Mouse (Mus musculus) liver, postnatal 0 days (tissue): ENCODE data around the gene Wwox. TPM values are rescaled to one million over a fixed set of nuclear protein-coding genes. Genes with fewer than 3 reads are reported as not detected.

Source experiments
- ATAC-seq: fragments of 200-750 bp; cut with Nextera tagmentation; 2 replicates; pipeline ENCODE4 v1.8.0; 2017; ENCODE audit warnings: mild to moderate bottlenecking, moderate library complexity
- DNase-seq: peaks from one replicate; pipeline ENCODE4 v3.0.0-alpha.2; 2016
- H3K27ac ChIP-seq: fragments of 300-500 bp; sonication (generic); 2 replicates; pipeline ENCODE4 v1.5.1; 2014; ENCODE audit warnings: antibody characterized with exemption, moderate library complexity, mild to moderate bottlenecking, low read depth
- H3K27me3 ChIP-seq: fragments of 300-500 bp; sonication (generic); 2 replicates; pipeline ENCODE4 v1.6.1; 2014; ENCODE audit warnings: low read length, control low read depth, mixed read lengths; ENCODE audit not compliant: insufficient read depth
- H3K36me3 ChIP-seq: fragments of 300-500 bp; sonication (generic); replicated peaks from 2 replicates; pipeline ENCODE4 v1.6.1; 2014; ENCODE audit warnings: mild to moderate bottlenecking, control low read depth, low read length, moderate library complexity, mixed read lengths; ENCODE audit not compliant: insufficient read depth
- H3K4me1 ChIP-seq: fragments of 300-500 bp; sonication (generic); 2 replicates; pipeline ENCODE4 v1.6.1; 2014; ENCODE audit warnings: antibody characterized with exemption, mild to moderate bottlenecking, control low read depth; ENCODE audit not compliant: insufficient read depth
- H3K4me2 ChIP-seq: fragments of 300-500 bp; sonication (generic); 2 replicates; pipeline ENCODE4 v1.6.1; 2014; ENCODE audit warnings: low read depth, mild to moderate bottlenecking, low read length, moderate library complexity, mixed read lengths
- H3K4me3 ChIP-seq: fragments of 300-500 bp; sonication (generic); 2 replicates; pipeline ENCODE4 v1.5.1; 2014; ENCODE audit warnings: low read depth, low read length
- H3K9ac ChIP-seq: fragments of 300-500 bp; sonication (generic); replicated peaks from 2 replicates; pipeline ENCODE4 v1.6.1; 2014; ENCODE audit warnings: mild to moderate bottlenecking, moderate library complexity
- H3K9me3 ChIP-seq: fragments of 300-500 bp; sonication (generic); 2 replicates; pipeline ENCODE4 v1.6.1; 2016; ENCODE audit warnings: mild to moderate bottlenecking, control low read depth, low read length, mixed read lengths
- CTCF ChIP-seq: sonication (generic); IDR thresholded peaks from 2 replicates; pipeline ENCODE4 v1.5.1; 2016; ENCODE audit warnings: antibody characterized with exemption, low read depth
- EP300 ChIP-seq: IDR thresholded peaks from 2 replicates; pipeline ENCODE4 v1.6.1; 2016; ENCODE audit warnings: antibody characterized with exemption, low read depth, mild to moderate bottlenecking
- WGBS: fragments of 180-500 bp; shearing (Covaris S2); extraction: QIAGEN DNeasy Blood & Tissue Kit; methylation state at CpG from one replicate; pipeline ENCODE4 v1.1.7; 2014; ENCODE audit not compliant: insufficient replicate concordance; 5-methylcytosine and 5-hydroxymethylcytosine counted together
- polyA plus RNA-seq: library from polyadenylated mRNA; unstranded; fragments of >200 nt; fragmentation: Nextera tagmentation; extraction: Ambion mirVana; gene quantifications from 2 replicates; pipeline ENCODE4 v1.2.1, GENCODE M21; 2015

The Wwox gene
- polyA plus RNA-seq, 1 experiment from 2014 or later = 3.9 TPM

- H3K4me3 ChIP-seq = no peak overlapping the region
- H3K4me2 ChIP-seq = peak overlapping the region; percentile 53
- TF ChIP-seq CTCF = no peak
- TF ChIP-seq EP300 = no peak
- no peaks in the 10 kb centered on the region for H3K9me3 ChIP-seq
- DNase-seq (no peak), ATAC-seq (no peak)
- H3K36me3 ChIP-seq = no peaks in the 10 kb centered on the region
- H3K27ac ChIP-seq = peak overlapping the region; percentile 69
- H3K9ac ChIP-seq = peak overlapping the region; percentile 2; the same call in 1 of the 2 replicates
- peaks cover 54% of the 10 kb centered on the region for H3K4me1 ChIP-seq
- 56% methylated on average over 4 of the region's 4 CpGs for WGBS
- H3K27me3 ChIP-seq = no peaks in the 10 kb centered on the region
Observed at GRCm38 (mm10) chr8:114879277-114879568, 439.8 kb downstream of the Wwox start.

GRCm38 (mm10) chr8:114879678-114880077 is 440.2 kb downstream of the Wwox start:
- no peaks in the 10 kb centered on the region for H3K9me3 ChIP-seq
- ATAC-seq (peak; percentile 84), DNase-seq (peak; percentile 31)
- peaks cover 54% of the 10 kb centered on the region for H3K4me1 ChIP-seq
- no peaks in the 10 kb centered on the region for H3K36me3 ChIP-seq
- WGBS = 39% methylated on average over 2 of the region's 2 CpGs
- H3K4me3 ChIP-seq = no peak overlapping the region
- H3K27me3 ChIP-seq = no peaks in the 10 kb centered on the region
- H3K27ac ChIP-seq = peak overlapping the region; percentile 69
- H3K9ac ChIP-seq = peak overlapping the region; percentile 2; the same call in 1 of the 2 replicates
- H3K4me2 ChIP-seq = peak overlapping the region; percentile 53
- TF ChIP-seq EP300 = peak; percentile 65; the same call in 1 of the 2 replicates
- no peak for TF ChIP-seq CTCF

GRCm38 (mm10) chr8:114880475-114881135 is 441.1 kb downstream of the Wwox start:
- Histone ChIP-seq H3K4me2 (peak overlapping the region; percentile 53), H3K4me1 (peaks cover 54% of the 10 kb centered on the region)

GRCm38 (mm10) chr8:114881891-114882401 is 442.5 kb downstream of the Wwox start:
- TF ChIP-seq EP300 (peak; percentile 47; the same call in 1 of the 2 replicates), CTCF (peak; percentile 43)
- Histone ChIP-seq H3K4me3 (no peak overlapping the region), H3K27me3 (no peaks in the 10 kb centered on the region), H3K36me3 (no peaks in the 10 kb centered on the region), H3K4me1 (peaks cover 54% of the 10 kb centered on the region), H3K27ac (peak overlapping the region; percentile 70), H3K9ac (no peak overlapping the region), H3K9me3 (no peaks in the 10 kb centered on the region), H3K4me2 (peak overlapping the region; percentile 18; the same call in 1 of the 2 replicates)
- WGBS = 44% methylated on average over 5 of the region's 5 CpGs
- peak; percentile 55 for DNase-seq
- ATAC-seq = peak; percentile 40

More at GRCm38 (mm10) chr8:114880475-114881135, 441.1 kb downstream of the Wwox start:
- TF ChIP-seq EP300 (no peak), CTCF (no peak)
- H3K27ac ChIP-seq = peak overlapping the region; percentile 69
- H3K9ac ChIP-seq = no peak overlapping the region; the same call in 1 of the 2 replicates
- ATAC-seq = peak; percentile 20; the same call in 1 of the 2 replicates
- no peak overlapping the region for H3K4me3 ChIP-seq
- H3K36me3 ChIP-seq = no peaks in the 10 kb centered on the region
- WGBS = 37% methylated on average over 8 of the region's 8 CpGs
- DNase-seq = peak; percentile 36
- no peaks in the 10 kb centered on the region for H3K27me3 ChIP-seq
- no peaks in the 10 kb centered on the region for H3K9me3 ChIP-seq

- no peak overlapping the region for H3K9ac ChIP-seq
- TF ChIP-seq CTCF (no peak), EP300 (no peak)
- H3K36me3 ChIP-seq = no peaks in the 10 kb centered on the region
- H3K4me1 ChIP-seq = peaks cover 49% of the 10 kb centered on the region
- ATAC-seq (no peak), DNase-seq (no peak)
- 45% methylated on average over 4 of the region's 4 CpGs for WGBS
- H3K4me2 ChIP-seq = no peak overlapping the region
- peak overlapping the region; percentile 70 for H3K27ac ChIP-seq
- H3K9me3 ChIP-seq = no peaks in the 10 kb centered on the region
- H3K27me3 ChIP-seq = no peaks in the 10 kb centered on the region
- no peak overlapping the region for H3K4me3 ChIP-seq
Observed at GRCm38 (mm10) chr8:114882504-114882903, 443.0 kb downstream of the Wwox start.

GRCm38 (mm10) chr8:114882936-114883606 is 443.6 kb downstream of the Wwox start:
- no peaks in the 10 kb centered on the region for H3K36me3 ChIP-seq
- H3K4me3 ChIP-seq = no peak overlapping the region
- peaks cover 43% of the 10 kb centered on the region for H3K4me1 ChIP-seq
- DNase-seq (no peak), ATAC-seq (no peak)
- H3K9ac ChIP-seq = no peak overlapping the region
- no peak overlapping the region for H3K4me2 ChIP-seq
- WGBS = 75% methylated on average over 11 of the region's 11 CpGs
- TF ChIP-seq EP300 = no peak
- TF ChIP-seq CTCF = no peak
- H3K27ac ChIP-seq = peak overlapping the region; percentile 70
- H3K9me3 ChIP-seq = no peaks in the 10 kb centered on the region
- no peaks in the 10 kb centered on the region for H3K27me3 ChIP-seq
